Mouse (Mus musculus): ENCODE measurements around the gene Gpr158.
"Not testable (repeated sequence)": the region's sequence is repeated elsewhere in the genome, so short reads cannot be mapped to it uniquely, and the experiment has no call there.

The Gpr158 gene

DNA sequence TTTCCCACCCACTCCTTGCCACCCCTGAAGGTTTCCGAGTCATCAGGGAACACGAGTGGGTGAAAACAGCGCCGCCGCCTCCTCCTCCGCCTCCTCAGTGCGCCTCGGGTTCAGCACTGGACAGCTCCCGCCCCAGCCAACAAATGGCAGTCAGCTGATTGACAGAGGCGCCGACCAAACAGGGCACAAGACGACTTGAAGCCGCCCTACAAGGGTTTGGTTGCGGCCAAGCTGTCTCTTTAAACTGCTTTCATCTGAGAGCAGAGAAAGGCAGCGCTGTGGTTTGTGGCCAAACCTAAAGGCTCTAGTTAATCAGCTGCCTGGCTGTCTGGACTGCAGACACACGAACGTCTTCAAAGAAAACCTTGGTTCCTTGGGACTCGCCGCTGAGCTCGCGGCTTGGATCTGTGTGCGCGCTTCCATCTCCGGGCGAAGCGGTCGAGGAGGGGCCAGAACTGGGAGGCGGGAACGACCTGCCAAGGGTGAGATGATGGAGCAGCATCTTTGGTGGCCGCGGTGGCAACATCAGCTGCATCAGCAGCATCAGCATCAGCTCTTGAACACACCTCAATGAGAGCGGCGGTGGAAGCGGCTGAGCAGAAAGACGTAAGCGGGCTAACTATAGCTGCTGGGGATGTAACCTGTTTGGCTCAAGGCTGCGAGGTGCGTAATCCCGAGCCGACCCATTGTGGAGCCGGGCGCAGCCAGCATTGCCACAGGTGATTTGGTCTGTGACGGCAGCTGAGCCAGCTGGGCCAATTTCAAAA is at the start of gene Gpr158:
TSS of gene Gpr158 (plus strand) at position 198 of the 767 bp plus-strand sequence.
- peak; percentile 59 for DNase-seq (ENCODE audit: low read depth, low spot score)

DNA sequence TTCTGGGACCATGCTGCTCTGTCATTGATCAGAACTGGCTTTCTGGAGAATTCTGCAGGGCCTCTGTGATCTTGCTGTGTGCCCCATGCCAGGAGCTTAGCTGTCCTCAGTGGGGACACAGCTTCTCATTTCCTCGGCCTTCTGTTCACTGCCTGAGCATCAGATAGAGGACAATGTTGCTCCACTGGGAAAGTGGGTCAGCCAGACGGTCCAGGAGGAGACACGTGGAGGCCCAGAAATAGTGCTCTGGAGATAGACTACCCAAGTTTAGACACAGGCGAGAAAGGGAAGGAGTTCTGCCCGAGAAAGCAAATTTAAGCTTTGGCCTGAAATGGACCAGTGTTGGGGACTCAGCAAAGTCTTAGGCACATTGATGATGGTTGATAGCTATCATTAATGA is 23.5 kb upstream of the Gpr158 start:
- no peak for DNase-seq (ENCODE audit: low read depth, low spot score)

DNA sequence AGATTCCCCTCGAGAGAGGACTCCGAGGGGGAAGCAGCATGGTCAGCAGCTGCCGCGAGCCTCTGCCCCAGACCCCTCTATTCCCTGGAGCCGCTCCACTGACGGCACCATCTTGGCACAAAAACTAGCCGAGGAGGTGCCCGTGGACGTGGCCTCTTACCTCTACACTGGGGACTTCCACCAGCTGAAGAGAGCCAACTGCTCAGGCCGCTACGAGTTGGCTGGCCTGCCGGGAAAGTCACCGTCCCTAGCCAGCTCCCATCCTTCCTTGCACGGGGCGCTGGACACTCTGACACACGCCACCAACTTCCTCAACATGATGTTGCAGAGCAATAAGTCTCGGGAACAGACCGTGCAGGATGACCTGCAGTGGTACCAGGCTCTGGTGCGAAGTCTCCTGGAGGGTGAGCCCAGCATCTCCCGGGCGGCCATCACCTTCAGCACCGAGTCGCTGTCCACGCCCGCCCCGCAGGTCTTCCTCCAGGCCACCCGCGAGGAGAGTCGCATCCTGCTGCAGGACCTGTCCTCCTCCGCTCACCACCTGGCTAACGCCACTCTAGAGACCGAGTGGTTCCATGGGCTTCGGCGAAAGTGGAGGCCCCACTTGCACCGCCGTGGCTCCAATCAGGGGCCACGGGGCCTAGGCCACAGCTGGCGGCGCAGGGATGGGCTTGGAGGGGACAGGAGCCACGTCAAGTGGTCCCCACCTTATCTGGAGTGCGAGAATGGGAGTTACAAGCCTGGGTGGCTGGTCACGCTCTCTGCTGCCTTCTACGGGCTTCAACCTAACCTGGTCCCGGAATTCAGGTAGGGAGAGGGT is 1.2 kb downstream of the Gpr158 start:
- DNase-seq (ENCODE audit: low read depth, low spot score), result no peak

- no peak for DNase-seq (ENCODE audit: low read depth, low spot score)
Observed at GRCm38 (mm10) chr2:21369171-21369485, 1.8 kb downstream of the Gpr158 start.

- DNase-seq (ENCODE audit: low read depth, low spot score), result no peak
Observed at GRCm38 (mm10) chr2:21369556-21369955, 2.2 kb downstream of the Gpr158 start.

GRCm38 (mm10) chr2:21379516-21379915 is 12.2 kb downstream of the Gpr158 start:
- no peak for DNase-seq (ENCODE audit: low read depth, low spot score)

- DNase-seq (ENCODE audit: low read depth, low spot score), result no peak
Observed at GRCm38 (mm10) chr2:21392727-21393126, 25.4 kb downstream of the Gpr158 start.

DNA sequence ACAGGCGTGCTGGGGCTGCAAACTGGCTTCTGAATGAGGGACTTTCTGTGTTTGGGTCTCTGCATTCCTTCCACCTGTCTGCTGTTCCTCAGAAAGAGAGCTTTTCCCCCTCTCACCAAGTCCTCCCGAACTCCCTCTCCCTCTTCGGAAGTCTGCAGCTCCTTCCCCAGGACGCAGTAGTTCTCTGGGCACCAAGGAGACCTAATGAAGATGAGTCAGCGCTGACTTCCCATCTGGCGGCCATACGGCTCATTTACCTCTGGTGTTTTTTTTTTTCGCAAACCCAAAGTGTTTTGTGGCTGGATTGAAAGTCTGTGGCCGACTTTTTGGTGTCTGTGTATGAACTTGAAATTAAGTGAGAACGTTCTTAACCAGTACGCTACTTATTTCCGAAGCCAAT is 30.0 kb downstream of the Gpr158 start:
- no peak for DNase-seq (ENCODE audit: low read depth, low spot score)

DNA sequence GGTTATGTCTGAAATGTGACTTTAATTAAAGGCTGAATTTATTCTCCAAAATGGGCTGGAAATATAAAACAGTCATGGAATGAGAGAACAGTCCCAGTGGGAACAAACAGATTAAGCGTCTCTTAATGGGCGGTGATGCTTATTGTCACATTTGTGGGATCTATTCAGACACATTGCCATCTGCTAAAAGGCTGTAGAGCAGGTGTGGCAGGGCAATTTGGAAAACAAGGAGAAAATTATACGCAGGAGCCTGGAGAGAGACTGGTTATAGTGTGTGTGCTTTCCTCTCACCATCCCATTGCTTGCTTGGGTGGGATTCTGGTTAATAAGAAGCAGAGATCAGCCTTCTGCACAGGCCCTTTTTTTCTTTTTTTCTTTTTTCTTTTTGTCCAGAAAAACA is 32.3 kb downstream of the Gpr158 start:
- no peak for DNase-seq (ENCODE audit: low read depth, low spot score)

- DNase-seq (ENCODE audit: low read depth, low spot score), result no peak
Observed at GRCm38 (mm10) chr2:21405617-21406016, 38.3 kb downstream of the Gpr158 start.

GRCm38 (mm10) chr2:21407443-21407985 is 40.2 kb downstream of the Gpr158 start:
- no peak for DNase-seq (ENCODE audit: low read depth, low spot score)

DNA sequence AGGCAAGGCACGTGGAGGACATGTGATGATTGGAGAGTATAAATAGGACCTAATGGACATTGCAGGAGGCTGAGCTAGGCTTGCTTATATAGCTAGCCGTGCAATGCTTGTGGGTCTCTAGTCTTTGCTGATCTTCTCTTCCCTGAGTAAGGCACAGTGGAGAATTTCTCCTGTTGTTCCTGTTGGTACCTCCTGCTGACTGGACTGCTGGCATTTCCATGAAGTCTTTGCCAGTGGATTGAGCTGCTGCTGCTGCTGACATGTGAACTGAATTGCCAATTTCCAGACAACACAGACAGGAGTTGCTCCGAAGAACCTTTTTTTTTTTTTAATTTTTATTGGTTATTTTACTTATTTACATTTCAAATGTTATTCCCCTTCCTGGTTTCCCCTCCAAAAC is 41.5 kb downstream of the Gpr158 start:
- no peak for DNase-seq (ENCODE audit: low read depth, low spot score)

DNA sequence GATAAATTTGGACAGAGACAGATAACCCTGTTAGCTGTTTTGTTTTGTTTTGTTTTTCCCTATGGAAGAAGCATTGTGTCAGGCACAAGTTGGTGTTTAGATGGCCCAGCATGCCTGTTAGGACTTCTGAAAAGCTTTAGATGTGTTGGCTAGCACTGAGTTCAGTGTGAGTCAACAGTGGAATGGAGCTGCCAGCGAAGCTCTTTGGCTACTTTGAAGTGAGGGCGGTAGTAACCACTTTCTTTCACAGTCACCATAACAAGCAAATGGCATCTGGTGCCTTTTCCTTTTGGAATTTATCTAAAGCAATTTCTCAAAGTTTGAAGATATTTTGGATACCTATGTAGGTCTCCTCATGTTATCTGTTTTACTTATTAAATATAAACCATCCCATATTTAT is 62.9 kb downstream of the Gpr158 start:
- no peak for DNase-seq (ENCODE audit: low read depth, low spot score)

GRCm38 (mm10) chr2:21431182-21431581 is 63.8 kb downstream of the Gpr158 start:
- DNase-seq (ENCODE audit: low read depth, low spot score), result no peak

- no peak for DNase-seq (ENCODE audit: low read depth, low spot score)
Observed at GRCm38 (mm10) chr2:21439626-21440025, 72.3 kb downstream of the Gpr158 start.

GRCm38 (mm10) chr2:21460606-21461005 is 93.3 kb downstream of the Gpr158 start:
- DNase-seq (ENCODE audit: low read depth, low spot score), result not testable (repeated sequence)

GRCm38 (mm10) chr2:21474957-21475356 is 107.6 kb downstream of the Gpr158 start:
- no peak for DNase-seq (ENCODE audit: low read depth, low spot score)

GRCm38 (mm10) chr2:21496881-21497280 is 129.5 kb downstream of the Gpr158 start:
- DNase-seq (ENCODE audit: low read depth, low spot score), result no peak

GRCm38 (mm10) chr2:21497965-21498364 is 130.6 kb downstream of the Gpr158 start:
- no peak for DNase-seq (ENCODE audit: low read depth, low spot score)

- no peak for DNase-seq (ENCODE audit: low read depth, low spot score)
Observed at GRCm38 (mm10) chr2:21499399-21499798, 132.1 kb downstream of the Gpr158 start.

- DNase-seq (ENCODE audit: low read depth, low spot score), result no peak
Observed at GRCm38 (mm10) chr2:21507449-21507848, 140.1 kb downstream of the Gpr158 start.

- no peak for DNase-seq (ENCODE audit: low read depth, low spot score)
Observed at GRCm38 (mm10) chr2:21530750-21531149, 163.4 kb downstream of the Gpr158 start.

- no peak for DNase-seq (ENCODE audit: low read depth, low spot score)
Observed at GRCm38 (mm10) chr2:21619180-21619579, 251.8 kb downstream of the Gpr158 start.
